Mouse (Mus musculus) left cerebral cortex, adult 2 months (tissue): ENCODE measurements around the gene Lypd4. TPM values are rescaled to one million over a fixed set of nuclear protein-coding genes. Genes with fewer than 3 reads are reported as not detected.

ENCODE experiments used
- DNase-seq, 2 experiments: peaks; one replicate each; pipeline ENCODE4 v3.0.0; 2021 to 2022; ENCODE audit warnings: low spot score in 2 of 2, mixed read lengths in 1 of 2; ENCODE audit errors: extremely low spot score in 1 of 2
- H3K27ac ChIP-seq: fragments of 200-600 bp; 2 replicates; pipeline ENCODE4 v1.8.1; 2022
- H3K4me3 ChIP-seq: fragments of 200-600 bp; 2 replicates; pipeline ENCODE4 v1.8.1; 2022
- CTCF ChIP-seq: fragments of 200-600 bp; IDR thresholded peaks from 2 replicates; pipeline ENCODE4 v1.8.1; 2022; ENCODE audit warnings: antibody characterized with exemption, mild to moderate bottlenecking, moderate library complexity
- intact Hi-C: fragments of 180-260 bp; cut with DNase I; formaldehyde crosslinking; loops from one replicate; pipeline ENCODE4 v1.15.1; 2025
- total RNA-seq, 2 experiments: library from RNA; stranded (reverse); gene quantifications; 2 replicates each; pipeline ENCODE4 v1.2.3; 2021

The Lypd4 gene
- total RNA-seq, 2 experiments from 2014 or later: not detected

GRCm38 (mm10) chr7:24885468-24886307 is 15.9 kb upstream of the Lypd4 start:
- Histone ChIP-seq H3K4me3 (peak overlapping the region; percentile 78), H3K27ac (no peak overlapping the region; the same call in 1 of the 2 replicates)
- intact Hi-C loops: loop anchor here (10.0 kb wide), 1 partner anchor 189 kb away; the partner anchor contains the start of genes Grik5 and Zfp574
- DNase-seq: no peak
- no peak for TF ChIP-seq CTCF

- no peak for DNase-seq
- peak overlapping the region; percentile 78 for H3K4me3 ChIP-seq
- intact Hi-C loops: loop anchor here (1.0 to 10.0 kb wide), 4 partner anchors 20 to 287 kb away; partner anchors contain the start of genes Grik5, Rabac1 and Zfp574
- no peak for TF ChIP-seq CTCF
- H3K27ac ChIP-seq: peak overlapping the region; percentile 80
Measured at GRCm38 (mm10) chr7:24884693-24885291, 15.1 kb upstream of the Lypd4 start.

GRCm38 (mm10) chr7:24883896-24884692 is 14.4 kb upstream of the Lypd4 start, which contains the start of gene Rps19:
Gene Rps19 (plus strand): TSS chr7:24884371.
- H3K27ac ChIP-seq: peak within 1 kb of the TSS; percentile 80
- intact Hi-C loops: loop anchor here (1.0 to 10.0 kb wide), 6 partner anchors 20 to 287 kb away; partner anchors contain the start of genes Grik5, Rabac1 and Zfp574
- peak within 1 kb of the TSS; percentile 78 for H3K4me3 ChIP-seq
- DNase-seq: peak; percentile 96 to 97
- peak; percentile 70 for TF ChIP-seq CTCF

GRCm38 (mm10) chr7:24882416-24883199 is 12.9 kb upstream of the Lypd4 start:
- no peak overlapping the region for H3K27ac ChIP-seq
- intact Hi-C loops: loop anchor here (1.0 to 10.0 kb wide), 4 partner anchors 34 to 285 kb away; partner anchors contain the start of genes Grik5 and Zfp574
- H3K4me3 ChIP-seq: no peak overlapping the region
- TF ChIP-seq CTCF: no peak
- DNase-seq: no peak

GRCm38 (mm10) chr7:24879620-24880019 is 9.9 kb upstream of the Lypd4 start:
- H3K4me3 ChIP-seq: no peak overlapping the region
- DNase-seq: no peak
- TF ChIP-seq CTCF: no peak
- H3K27ac ChIP-seq: no peak overlapping the region
- intact Hi-C loops: loop anchor here (5.0 to 10.0 kb wide), 2 partner anchors 195 to 282 kb away; partner anchors contain the start of genes Grik5 and Zfp574

GRCm38 (mm10) chr7:24877588-24877987 is 7.8 kb upstream of the Lypd4 start:
- intact Hi-C loops: no loop called here

DNA sequence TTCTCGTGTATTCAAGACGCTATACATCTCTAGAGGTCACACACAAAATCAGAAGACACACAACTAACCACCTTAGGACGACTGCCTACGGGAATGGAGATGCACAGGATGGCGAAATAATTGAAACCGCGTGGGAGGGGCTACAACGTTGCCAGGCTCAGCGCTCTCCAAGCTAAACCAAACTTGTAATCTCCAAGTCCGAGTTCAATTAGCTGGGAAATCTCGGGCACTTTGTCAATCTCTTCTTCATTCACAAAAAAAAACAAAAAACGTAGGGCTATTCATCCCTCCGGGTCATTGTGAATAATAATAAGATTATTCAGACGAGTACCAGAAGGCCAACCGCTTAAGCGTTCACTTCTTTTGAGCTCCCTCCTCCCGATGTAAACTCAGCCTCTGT is 661 bp downstream of the Lypd4 start:
- intact Hi-C loops: no loop called here

More at GRCm38 (mm10) chr7:24877588-24877987, 7.8 kb upstream of the Lypd4 start:
- no peak for DNase-seq
- Histone ChIP-seq H3K4me3 (no peak overlapping the region), H3K27ac (no peak overlapping the region)
- TF ChIP-seq CTCF: no peak

GRCm38 (mm10) chr7:24864156-24864555 is 5.6 kb downstream of the Lypd4 start:
- no peak for DNase-seq
- TF ChIP-seq CTCF: no peak
- intact Hi-C loops: no loop called here
- H3K4me3 ChIP-seq: no peak overlapping the region
- H3K27ac ChIP-seq: no peak overlapping the region

More for the DNA sequence above, 661 bp downstream of the Lypd4 start:
- Histone ChIP-seq H3K4me3 (no peak overlapping the region), H3K27ac (no peak overlapping the region)
- DNase-seq: no peak
- TF ChIP-seq CTCF: no peak

- no peak for TF ChIP-seq CTCF
- no peak overlapping the region for H3K4me3 ChIP-seq
- DNase-seq: no peak
- H3K27ac ChIP-seq: no peak overlapping the region
- intact Hi-C loops: no loop called here
Measured at GRCm38 (mm10) chr7:24862853-24863252, 6.9 kb downstream of the Lypd4 start.

DNA sequence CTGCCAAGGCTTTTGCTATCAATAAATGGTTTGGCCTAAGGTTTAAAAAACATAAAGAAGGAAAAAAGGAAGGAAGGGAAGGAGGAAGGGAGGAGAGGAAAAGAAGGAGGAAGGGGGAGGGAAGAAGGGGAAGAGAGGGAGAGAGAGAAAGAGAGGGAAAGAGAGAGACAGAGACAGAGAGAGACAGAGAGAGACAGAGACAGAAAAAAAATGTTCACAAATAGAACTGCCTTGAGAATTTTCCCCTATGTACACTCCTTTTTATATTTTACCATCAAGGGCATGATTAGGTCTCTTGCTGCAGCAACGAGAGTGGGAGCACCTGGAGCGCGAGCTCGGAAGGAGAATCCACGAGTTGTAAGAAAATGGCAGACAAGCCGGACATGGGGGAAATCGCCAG is 7.8 kb downstream of the Lypd4 start, which contains the start of gene Gm9844:
Gm9844 (plus strand) TSS at position 301 of the 400 bp plus-strand sequence.
- no peak for DNase-seq
- Histone ChIP-seq H3K27ac (no peak within 1 kb of the TSS), H3K4me3 (no peak within 1 kb of the TSS)
- intact Hi-C loops: no loop called here
- no peak for TF ChIP-seq CTCF

DNA sequence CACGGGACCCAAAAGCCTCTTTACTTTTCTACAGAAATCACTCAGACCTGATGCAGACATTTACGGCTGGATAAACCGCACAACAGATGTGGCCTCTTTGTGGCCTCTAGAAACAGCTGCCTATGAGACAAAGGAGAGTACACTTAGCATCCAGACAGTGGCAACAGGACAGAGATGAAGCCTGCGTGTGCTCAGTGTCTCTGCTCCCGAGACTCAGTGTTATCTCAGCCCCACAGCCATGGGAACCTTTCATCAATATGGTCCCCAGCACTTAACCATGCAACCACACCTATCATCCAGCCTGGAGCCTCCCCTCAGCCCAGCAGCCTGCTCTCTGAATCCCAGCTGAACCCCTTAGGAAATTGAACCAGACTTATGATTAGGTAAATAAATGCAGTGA is 10.5 kb downstream of the Lypd4 start:
- H3K27ac ChIP-seq: no peak overlapping the region

More for the DNA sequence above, 10.5 kb downstream of the Lypd4 start:
- DNase-seq: no peak
- intact Hi-C loops: no loop called here
- TF ChIP-seq CTCF: no peak
- no peak overlapping the region for H3K4me3 ChIP-seq
